21 mouse cellular contexts compared by ENCODE assay signal in the genomic region with DNA sequence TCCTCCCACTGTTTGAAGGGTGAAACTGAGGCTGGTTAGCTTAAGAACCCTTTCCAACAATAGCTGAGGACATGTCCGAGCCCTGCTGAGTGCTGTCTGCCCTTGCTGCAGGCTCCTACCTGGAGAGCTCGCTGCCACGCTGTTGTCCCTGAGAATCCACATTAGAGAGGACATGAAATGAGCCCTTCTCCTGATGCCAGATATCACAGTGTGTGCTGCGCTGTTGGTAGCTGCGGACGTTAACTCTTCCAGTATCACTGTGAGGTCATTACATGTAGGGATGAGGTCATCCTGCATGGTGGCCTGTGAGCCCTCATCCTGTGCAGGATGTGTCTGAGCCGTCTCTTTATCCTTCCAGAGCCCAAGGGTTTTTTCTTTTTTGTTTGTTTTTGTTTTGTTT.
A peak's percentile ranks its signal among the peaks of the same experiment; 100 is the strongest.
DNase-seq lines count a peak whose midpoint lies in the region; ATAC-seq lines count a peak whose summit lies in the region.
"Had no signal": no experiment of that assay in that cellular context is flagged by ENCODE, and none has a peak within 500 bp of the region (broad histone marks: within the 10 kb centered on the region; RNA-seq: fewer than 3 reads in every experiment).

No protein-coding gene starts in this region.

- ATAC-seq in megakaryocyte, adult 5-6 weeks (ENCODE audit: poor library complexity, severe bottlenecking) = no peak
- ATAC-seq: activated CD4-positive, CD25-positive, alpha-beta regulatory T cell, adult 4 months; forebrain, embryonic 13.5 days; forebrain, embryonic 15.5 days; forebrain, postnatal 0 days; Patski had no signal

- H3K4me3 ChIP-seq in heart, embryonic 10.5 days = no peak overlapping the region
- H3K4me3 ChIP-seq in megakaryocyte, embryonic 14.5 days (replicated peaks) = peak overlapping the region; percentile 10
- no peak overlapping the region for H3K4me3 ChIP-seq in limb, embryonic 10.5 days
- H3K4me3 ChIP-seq: embryonic facial prominence, embryonic 10.5 days; embryonic facial prominence, embryonic 12.5 days; forebrain, embryonic 13.5 days; forebrain, embryonic 15.5 days had no signal

- no peaks in the 10 kb centered on the region for H3K27me3 ChIP-seq in heart, embryonic 10.5 days (ENCODE audit: insufficient read depth, poor library complexity, severe bottlenecking)
- H3K27me3 ChIP-seq in megakaryocyte, embryonic 14.5 days (replicated peaks) = no peaks in the 10 kb centered on the region
- no peaks in the 10 kb centered on the region for H3K27me3 ChIP-seq in limb, embryonic 10.5 days (ENCODE audit: low read depth, poor library complexity, severe bottlenecking)
- H3K27me3 ChIP-seq: embryonic facial prominence, embryonic 12.5 days; forebrain, embryonic 13.5 days; forebrain, embryonic 15.5 days; Patski had no signal

- WGBS in heart, embryonic 10.5 days = 63% methylated on average over 7 of the region's 7 CpGs
- WGBS in limb, embryonic 10.5 days = 79% methylated on average over 7 of the region's 7 CpGs

- H3K27ac ChIP-seq in heart, embryonic 10.5 days = no peak overlapping the region
- peak overlapping the region; percentile 57 for H3K27ac ChIP-seq in limb, embryonic 10.5 days
- H3K27ac ChIP-seq: embryonic facial prominence, embryonic 12.5 days; forebrain, embryonic 13.5 days; forebrain, embryonic 15.5 days had no signal

- H3K36me3 ChIP-seq in heart, embryonic 10.5 days = no peaks in the 10 kb centered on the region
- peaks cover 28% of the 10 kb centered on the region for H3K36me3 ChIP-seq in megakaryocyte, embryonic 14.5 days (replicated peaks; ENCODE audit: low read length)
- H3K36me3 ChIP-seq in limb, embryonic 10.5 days = no peaks in the 10 kb centered on the region
- H3K36me3 ChIP-seq: embryonic facial prominence, embryonic 10.5 days; embryonic facial prominence, embryonic 12.5 days; forebrain, embryonic 15.5 days had no signal

- H3K9me3 ChIP-seq in heart, embryonic 10.5 days = no peaks in the 10 kb centered on the region
- H3K9me3 ChIP-seq in megakaryocyte, embryonic 14.5 days = no peaks in the 10 kb centered on the region
- no peaks in the 10 kb centered on the region for H3K9me3 ChIP-seq in limb, embryonic 10.5 days (replicated peaks)
- H3K9me3 ChIP-seq: embryonic facial prominence, embryonic 10.5 days; embryonic facial prominence, embryonic 12.5 days; forebrain, embryonic 13.5 days; forebrain, embryonic 15.5 days had no signal

- peak; percentile 72 for DNase-seq in heart, embryonic 10.5 days (ENCODE audit: low spot score)
- DNase-seq in heart, postnatal 4 days = no peak
- peak; percentile 23 for DNase-seq in MN1 (ENCODE audit: low spot score)
- DNase-seq in limb, embryonic 10.5 days (ENCODE audit: low spot score) = no peak
- DNase-seq in kidney, postnatal 4 days = no peak
- DNase-seq in left cerebral cortex, postnatal 25 days (ENCODE audit: low spot score in 2 of 2) = no peak
- DNase-seq: adrenal gland, adult 8-10 months; adrenal gland, postnatal 14 days; adrenal gland, postnatal 36 days; cerebellum, adult 8-10 months; cerebellum, adult 9-11 months; cerebellum, postnatal 14 days; forebrain, postnatal 0 days had no signal

- intact Hi-C loops in left cerebral cortex, postnatal 25 days (cut with DNase I) = no loop called here

- peaks cover 41% of the 10 kb centered on the region for H3K4me1 ChIP-seq in heart, embryonic 10.5 days
- H3K4me1 ChIP-seq in megakaryocyte, embryonic 14.5 days = peaks cover 66% of the 10 kb centered on the region
- H3K4me1 ChIP-seq in limb, embryonic 10.5 days = peaks cover 99% of the 10 kb centered on the region

Comparison
In these comparisons a context has a peak if more than half of its experiments do, and no peak if none do; other contexts are left out.
1. DNase-seq: peak in heart, embryonic 10.5 days (single experiment) and MN1 (single experiment); none in heart, postnatal 4 days (single experiment), limb, embryonic 10.5 days (single experiment), kidney, postnatal 4 days (0 of 2) and left cerebral cortex, postnatal 25 days (0 of 2).